Mouse (Mus musculus) mesoderm, embryonic 11.5 days (tissue): ENCODE measurements around the gene Kcnd2.

Source experiments
- DNase-seq: peaks from one replicate; pipeline ENCODE4 v3.0.0-alpha.2; 2012; ENCODE audit warnings: low read depth, low spot score

Gene Kcnd2

DNA sequence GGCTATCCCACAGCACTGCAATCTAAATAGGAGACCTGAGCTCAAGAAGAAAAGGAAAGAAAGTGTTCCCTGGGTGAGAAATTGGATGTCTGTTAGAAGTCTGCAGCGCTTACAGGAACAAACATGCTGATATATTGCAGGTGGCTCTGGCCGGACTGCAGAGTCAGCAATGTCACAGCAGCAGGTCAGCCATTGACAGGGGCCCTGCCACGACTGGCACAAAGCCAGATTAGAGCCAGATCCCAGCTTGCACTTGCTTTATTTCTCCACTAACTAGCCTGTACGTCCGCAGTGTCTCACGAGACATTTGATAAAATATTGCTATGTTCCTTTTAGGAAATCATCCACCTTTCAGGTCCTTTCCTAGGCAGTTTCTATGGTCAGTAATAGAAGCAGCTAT is 468.9 kb downstream of the Kcnd2 start:
- peak; percentile 12 for DNase-seq

DNA sequence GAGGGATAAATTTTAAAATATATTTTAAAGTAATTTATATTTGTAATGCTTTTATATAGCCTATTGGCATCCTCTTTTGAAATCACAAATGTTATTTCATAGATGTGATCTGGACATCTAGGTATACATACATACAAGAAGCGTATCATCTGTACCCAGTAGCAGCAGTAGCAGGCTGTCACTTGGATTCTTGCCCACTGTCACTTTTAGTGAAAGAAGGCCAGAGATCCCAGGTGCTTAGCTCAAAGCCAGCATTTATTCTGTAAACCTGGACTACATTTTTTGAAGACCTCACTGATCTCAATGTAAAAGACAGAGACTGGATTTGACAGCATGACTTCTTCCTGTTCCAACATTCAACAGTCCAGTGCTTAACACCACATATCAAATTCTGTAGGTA is 471.1 kb downstream of the Kcnd2 start:
- DNase-seq: no peak

DNA sequence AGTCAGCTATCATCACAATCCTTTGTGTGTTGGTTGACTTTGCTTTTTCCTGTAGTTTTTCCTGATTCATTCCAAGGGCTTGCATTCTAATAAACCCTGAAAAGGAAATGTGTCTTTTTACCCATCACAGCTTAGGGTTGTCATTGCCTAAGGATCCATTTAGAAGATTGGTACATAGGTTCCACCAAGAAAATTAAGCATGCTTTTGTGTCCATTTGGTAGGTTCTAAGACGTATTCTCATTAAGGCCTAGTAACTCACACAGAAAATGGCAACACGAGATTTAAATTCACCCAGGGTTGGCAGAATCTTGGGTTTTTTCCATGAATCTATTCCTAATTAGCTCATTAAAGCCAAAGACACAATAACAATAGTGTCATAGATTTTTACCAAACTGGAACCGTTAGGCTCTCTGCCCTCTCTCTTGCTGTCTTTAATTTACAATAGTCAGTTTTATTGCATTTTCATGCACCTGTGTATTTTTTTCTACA is 477.6 kb downstream of the Kcnd2 start:
- no peak for DNase-seq

DNA sequence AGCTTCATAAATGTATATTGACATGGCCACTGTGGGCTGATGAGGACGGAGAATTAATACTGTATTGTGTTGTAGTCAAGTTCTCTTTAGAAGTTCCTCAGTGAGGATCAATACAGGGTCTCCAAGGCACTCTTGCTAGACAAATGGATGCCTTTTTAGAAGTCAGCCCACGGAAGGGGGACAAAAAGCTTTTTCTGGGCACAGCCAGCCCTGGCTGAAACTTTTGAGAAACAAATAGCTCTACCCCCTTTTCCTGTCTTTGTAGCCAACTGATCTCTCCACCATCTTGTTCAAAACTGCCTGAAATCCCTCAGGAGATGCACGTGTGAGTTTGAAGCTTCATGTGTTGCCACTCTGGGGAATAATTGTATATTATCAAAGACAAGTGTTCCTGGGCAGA is 482.3 kb downstream of the Kcnd2 start:
- no peak for DNase-seq

DNA sequence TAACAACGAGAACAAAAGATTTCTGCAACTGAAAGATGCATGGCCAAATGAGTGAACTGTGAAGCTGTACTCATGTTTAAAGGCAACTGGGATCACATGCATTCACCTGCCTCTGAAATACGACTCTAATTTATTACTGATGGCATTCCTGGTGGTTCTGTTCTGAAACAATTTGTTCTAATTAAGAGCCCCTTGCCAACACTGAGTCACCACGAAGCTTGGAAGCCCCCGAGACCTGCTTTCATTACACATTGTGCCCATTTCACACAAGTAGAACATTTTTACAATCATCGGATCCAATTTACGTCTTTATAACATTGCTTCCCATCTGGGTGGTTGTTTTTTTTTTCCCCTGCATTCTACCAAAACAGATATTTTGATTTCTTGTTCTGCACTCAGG is 485.8 kb downstream of the Kcnd2 start:
- no peak for DNase-seq

DNA sequence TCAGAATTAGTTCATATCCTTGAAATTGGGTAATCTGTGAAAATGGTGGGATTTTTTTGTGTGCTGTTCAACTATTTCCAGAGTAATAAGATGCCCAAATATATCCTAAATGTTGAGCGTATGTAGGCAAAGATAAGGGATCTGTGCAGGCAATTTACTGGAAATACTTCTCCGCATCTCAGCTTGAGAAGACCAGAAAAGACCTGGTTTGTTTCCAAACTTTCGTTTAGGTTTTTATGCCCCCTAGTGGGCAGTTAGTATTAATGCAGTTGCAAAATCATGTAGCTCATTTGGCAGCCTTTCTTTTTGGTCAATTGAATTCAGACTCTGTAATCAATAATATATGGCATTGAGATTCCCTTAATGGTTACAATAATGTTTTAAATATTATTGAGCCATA is 493.9 kb downstream of the Kcnd2 start:
- peak; percentile 39 for DNase-seq

DNA sequence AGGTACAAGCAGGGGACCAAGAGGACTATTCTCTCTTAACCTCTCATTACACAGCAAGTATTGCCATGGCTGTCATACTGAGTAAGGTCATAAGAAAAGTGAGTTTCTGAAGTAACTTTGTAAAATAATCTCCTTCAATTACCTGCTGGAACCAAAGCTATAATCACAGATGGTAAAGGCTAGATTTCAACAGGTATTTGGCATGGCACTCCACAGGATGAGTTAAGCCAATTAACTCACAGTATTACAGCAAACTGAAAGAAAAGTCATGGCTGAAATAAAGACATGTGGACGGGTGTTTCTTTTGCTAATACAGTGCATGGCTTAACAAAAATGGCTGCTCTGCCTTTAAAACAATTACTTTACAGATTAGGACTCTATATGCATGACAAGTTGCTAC is 503.8 kb downstream of the Kcnd2 start:
- no peak for DNase-seq

DNA sequence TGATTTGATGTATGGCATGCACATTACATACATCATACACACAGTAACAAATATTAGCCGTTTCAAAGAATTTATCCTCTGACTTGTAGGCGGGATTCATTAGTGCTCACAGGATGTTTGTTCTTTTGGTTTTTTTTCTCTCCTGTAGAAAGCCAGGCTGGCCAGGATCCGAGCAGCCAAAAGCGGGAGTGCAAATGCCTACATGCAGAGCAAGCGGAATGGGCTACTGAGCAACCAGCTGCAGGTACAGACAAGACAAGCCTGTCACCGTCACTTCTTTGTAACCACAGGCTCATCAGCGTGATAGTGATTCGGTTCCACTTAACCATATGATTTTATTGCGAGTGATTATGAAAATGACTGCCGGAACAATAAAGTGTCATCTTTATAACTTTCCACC is 506.9 kb downstream of the Kcnd2 start:
- no peak for DNase-seq

DNA sequence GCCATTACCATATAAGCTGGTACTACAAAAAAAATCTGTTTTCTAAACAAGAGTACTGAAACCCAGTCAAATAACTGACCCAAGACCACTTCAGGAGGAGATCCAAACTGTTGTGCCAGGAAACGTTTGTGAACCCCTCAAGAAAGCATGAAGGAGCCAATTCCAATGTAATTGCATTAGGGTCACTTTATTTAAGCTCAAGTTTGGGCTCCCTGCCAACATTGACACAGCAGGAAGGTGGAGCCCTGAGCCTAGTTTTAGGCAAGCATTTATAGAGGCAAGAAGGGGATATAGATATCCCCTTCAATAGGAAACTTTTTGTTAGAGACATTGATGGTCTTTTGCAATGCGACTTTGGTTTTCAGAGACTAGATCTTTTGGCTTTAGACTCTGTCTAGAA is 525.3 kb downstream of the Kcnd2 start:
- DNase-seq: no peak

DNA sequence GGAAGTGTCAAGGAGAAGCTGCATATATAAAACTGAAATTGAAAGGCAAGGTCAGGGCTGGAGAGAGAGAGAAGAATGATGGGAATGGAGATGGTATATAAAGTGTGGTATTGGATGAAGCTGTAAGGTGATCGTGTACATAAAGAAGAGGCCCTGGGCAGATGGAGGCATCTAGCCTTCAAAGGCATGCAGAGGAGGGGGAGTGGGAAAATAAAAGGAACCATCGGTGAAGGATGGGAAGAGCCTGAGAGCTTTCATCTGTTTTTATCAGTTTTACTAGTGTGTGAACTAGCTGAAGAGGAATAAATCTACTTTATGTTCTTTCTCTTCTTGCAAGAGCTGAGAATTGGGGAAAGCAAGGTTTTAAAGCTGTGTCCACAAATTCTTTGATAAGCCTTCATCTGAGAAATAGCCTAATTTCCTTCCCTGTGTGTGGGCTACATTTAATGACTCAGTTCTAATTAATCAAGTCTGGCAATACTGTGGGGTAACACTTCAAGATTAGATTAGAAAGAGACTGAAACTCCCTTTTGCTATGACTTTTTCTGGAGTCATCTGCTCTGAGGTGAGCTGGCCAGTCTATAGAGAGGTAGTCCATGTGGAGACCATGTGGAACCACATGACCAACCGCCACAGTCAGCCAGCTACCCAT is 529.4 kb downstream of the Kcnd2 start:
- no peak for DNase-seq

DNA sequence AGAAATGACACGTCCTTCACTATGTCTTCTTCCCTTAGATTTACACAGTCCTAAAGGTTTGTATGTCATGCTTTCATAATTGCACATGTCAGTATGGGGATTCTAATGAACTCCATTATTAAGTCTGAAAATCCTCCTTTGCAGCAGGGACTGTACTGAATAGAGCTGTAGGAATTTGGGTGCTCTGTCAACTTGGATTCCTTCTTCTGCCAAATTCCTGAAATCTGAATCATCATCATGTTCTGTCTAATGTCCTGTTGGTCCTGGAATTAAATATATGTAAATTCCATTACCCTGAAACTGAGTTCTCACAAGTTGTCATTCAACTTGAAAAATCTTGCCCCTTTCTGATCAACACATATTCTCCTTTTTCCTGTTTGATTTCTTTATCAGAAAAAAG is 532.2 kb downstream of the Kcnd2 start:
- DNase-seq: no peak

DNA sequence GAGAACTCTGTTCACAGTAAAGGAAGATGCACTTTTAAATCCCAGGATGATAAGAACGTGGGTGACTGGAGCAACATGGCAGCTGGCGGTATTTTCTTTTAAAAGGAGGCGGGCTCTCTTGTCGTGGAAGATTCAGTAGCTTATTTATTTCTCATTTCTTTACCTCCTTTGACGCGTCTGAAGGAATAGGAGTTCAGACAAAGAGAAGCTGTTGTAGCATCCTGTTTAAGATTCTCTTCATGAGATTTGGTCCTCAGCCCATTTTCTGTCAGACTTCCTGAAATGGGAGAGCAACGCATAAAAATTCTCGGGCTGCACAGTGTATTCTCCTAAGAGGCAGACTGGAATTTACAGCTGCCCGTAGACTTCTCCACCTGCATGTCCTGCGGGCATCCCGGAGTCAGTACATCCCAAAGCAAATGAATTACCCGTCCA is 552.5 kb downstream of the Kcnd2 start:
- no peak for DNase-seq

DNA sequence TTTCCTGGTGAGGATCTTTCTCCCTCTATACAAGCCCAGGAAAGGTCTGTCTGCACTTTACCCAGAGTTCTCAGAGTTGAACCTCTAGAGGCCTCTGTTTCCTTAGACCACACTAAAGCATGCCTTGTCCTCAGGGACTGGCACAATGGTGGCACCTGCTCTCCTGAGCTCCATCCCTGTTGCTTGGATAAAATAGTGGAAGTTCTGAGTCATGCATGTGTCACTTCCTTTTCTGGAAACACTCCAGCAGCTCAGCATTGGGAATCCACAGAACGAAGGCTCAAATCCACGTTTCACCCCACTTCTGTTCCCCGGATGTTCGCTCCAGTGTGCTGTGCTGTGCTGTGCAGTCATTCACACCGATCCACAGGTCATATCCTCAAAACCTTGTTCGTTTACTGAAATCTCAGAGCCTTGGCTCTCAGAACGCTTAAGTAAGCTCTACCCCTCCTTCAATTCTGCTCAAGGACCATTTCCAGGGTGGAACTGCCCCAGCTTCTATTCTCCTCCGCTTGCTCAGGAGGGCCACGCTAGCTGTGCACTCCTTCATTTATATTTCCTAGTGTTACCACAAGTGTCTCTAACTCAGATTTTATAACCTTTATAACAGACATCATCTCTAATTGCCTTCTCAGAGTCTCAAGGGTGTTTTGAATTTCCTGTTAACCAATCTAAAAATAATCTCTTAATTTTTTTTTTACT is 553.6 kb downstream of the Kcnd2 start:
- DNase-seq: no peak

DNA sequence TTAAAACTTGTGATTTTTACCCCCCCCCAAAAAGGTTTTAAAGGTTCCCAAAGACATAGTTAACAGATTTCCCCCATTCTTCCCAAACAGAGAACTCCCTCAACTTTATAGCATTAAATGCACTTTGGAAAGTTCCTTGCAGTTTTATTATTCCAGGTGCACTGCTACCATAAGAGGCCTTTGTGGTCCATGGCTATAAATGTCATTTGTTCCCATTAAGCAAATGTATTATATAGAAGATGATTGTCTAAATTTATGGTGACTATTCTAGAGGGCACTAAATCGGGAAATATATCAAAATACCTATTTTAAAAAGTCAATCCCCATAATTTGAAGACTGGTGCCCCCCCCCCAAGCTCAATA is 554.1 kb downstream of the Kcnd2 start:
- peak; percentile 2 for DNase-seq

DNA sequence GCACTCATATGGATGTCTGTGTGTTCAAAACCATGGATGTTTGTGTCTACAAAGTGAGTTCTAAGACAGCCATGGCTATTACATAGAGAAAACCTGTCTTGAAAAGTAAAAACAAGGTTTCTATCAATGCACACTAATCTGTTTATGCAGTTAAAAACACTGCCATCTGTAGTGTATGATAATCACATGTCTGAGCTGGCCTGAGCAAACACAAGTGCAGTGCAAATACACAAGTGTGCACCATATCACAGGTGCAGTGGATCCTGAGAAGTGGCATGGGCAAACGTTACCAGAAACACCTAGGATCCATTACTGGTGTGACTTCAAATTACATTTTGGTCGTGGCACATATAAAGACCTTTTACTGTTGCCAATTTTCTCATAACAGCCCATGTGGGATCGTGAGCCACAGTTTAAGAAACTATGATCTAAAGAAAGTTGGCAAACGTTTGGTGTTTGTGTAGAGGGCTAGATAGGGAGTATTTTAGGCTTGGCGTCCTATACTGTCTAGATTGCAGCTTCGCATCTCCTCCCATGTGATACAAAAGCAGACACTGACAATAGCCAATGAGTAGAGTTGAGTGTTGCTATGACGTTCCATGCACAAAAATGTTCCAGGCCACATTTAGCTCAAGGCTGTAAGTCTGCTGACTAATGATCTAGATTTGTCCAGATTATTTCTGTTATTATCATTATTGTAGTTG is 559.1 kb downstream of the Kcnd2 start:
- no peak for DNase-seq
